Mouse (Mus musculus) brain, embryonic 14.5 days (tissue): ENCODE data around the gene N4bp3.

ENCODE experiments used
- CTCF ChIP-seq: fragments of 200-500 bp; IDR thresholded peaks from 2 replicates; pipeline ENCODE4 v1.5.1; 2012; ENCODE audit warnings: inconsistent platforms, mild to moderate bottlenecking, moderate library complexity, borderline replicate concordance; ENCODE audit not compliant: insufficient read depth, insufficient read length; ENCODE audit errors: extremely low read depth
- POLR2A ChIP-seq: fragments of 200-500 bp; IDR thresholded peaks from 2 replicates; pipeline ENCODE4 v1.6.1; 2012; ENCODE audit warnings: mild to moderate bottlenecking, inconsistent platforms, borderline replicate concordance; ENCODE audit not compliant: poor library complexity, insufficient read depth, insufficient read length, severe bottlenecking; ENCODE audit errors: extremely low read depth

GRCm38 (mm10) chr11:51593368-51593767 lies 57.3 kb downstream of the N4bp3 start:
- no peak for TF ChIP-seq CTCF
- no peak for TF ChIP-seq POLR2A
